Mouse (Mus musculus) megakaryocyte, embryonic 14.5 days (primary cell): ENCODE data around the gene Gm13420.

Experiments used
- FLI1 ChIP-seq: IDR thresholded peaks from 2 replicates; pipeline ENCODE4 v1.6.1; 2012; ENCODE audit warnings: low read length, inconsistent platforms, mixed read lengths
- GATA1 ChIP-seq: IDR thresholded peaks from 3 replicates; pipeline ENCODE4 v1.6.1; 2012; ENCODE audit warnings: mixed read lengths, low read length, inconsistent platforms, borderline replicate concordance

GRCm38 (mm10) chr2:29732559-29732958, 18.9 kb downstream of the Gm13420 start:
- TF ChIP-seq GATA1, result no peak
- TF ChIP-seq FLI1, result no peak
